ENCODE assay signal across 8 mouse cellular contexts in genomic region chr12:70226655-70227054, GRCm38 (mm10). TPM values are rescaled to one million over a fixed set of nuclear protein-coding genes. Genes with fewer than 3 reads are reported as not detected.
DNase-seq lines count a peak whose midpoint lies in the region; ATAC-seq lines count a peak whose summit lies in the region.

No protein-coding gene starts in this region.

- H3K4me3 ChIP-seq in heart, embryonic 11.5 days (ENCODE audit: low read depth, low read length) = peak overlapping the region; percentile 62
- peak overlapping the region; percentile 61 for H3K4me3 ChIP-seq in hindbrain, embryonic 10.5 days

- no peaks in the 10 kb centered on the region for H3K27me3 ChIP-seq in heart, embryonic 11.5 days (ENCODE audit: control insufficient read depth, insufficient read depth, low read length)
- H3K27me3 ChIP-seq in hindbrain, embryonic 10.5 days (ENCODE audit: insufficient read depth, poor library complexity, severe bottlenecking) = peaks cover 37% of the 10 kb centered on the region

- peaks cover 13% of the 10 kb centered on the region for H3K4me1 ChIP-seq in heart, embryonic 11.5 days (ENCODE audit: control insufficient read depth, insufficient read depth, low read length)
- peaks cover 36% of the 10 kb centered on the region for H3K4me1 ChIP-seq in hindbrain, embryonic 10.5 days (replicated peaks)

- peak overlapping the region; percentile 92 for H3K4me2 ChIP-seq in heart, embryonic 11.5 days

- H3K27ac ChIP-seq in heart, embryonic 11.5 days (ENCODE audit: low read depth, low read length) = peak overlapping the region; percentile 58; the same call in 1 of the 2 replicates
- H3K27ac ChIP-seq in hindbrain, embryonic 10.5 days = peak overlapping the region; percentile 81

- H3K36me3 ChIP-seq in heart, embryonic 11.5 days (ENCODE audit: control insufficient read depth, insufficient read depth, low read length) = no peaks in the 10 kb centered on the region
- no peaks in the 10 kb centered on the region for H3K36me3 ChIP-seq in hindbrain, embryonic 10.5 days

- intact Hi-C loops in left cerebral cortex, postnatal 14 days (cut with DNase I) = no loop called here

- no peak for DNase-seq in heart, adult 18-20 months
- DNase-seq in ZHBTc4 (ENCODE audit: low read depth, low spot score) = peak; percentile 16
- DNase-seq in hindbrain, embryonic 10.5 days (ENCODE audit: low spot score) = no peak
- DNase-seq in lung, postnatal 4 days = peak; percentile 36 to 37
- DNase-seq in cerebellum, postnatal 10 days = no peak
- DNase-seq in adipocyte (ENCODE audit: low spot score) = no peak
- DNase-seq in left cerebral cortex, postnatal 14 days (ENCODE audit: low spot score in 2 of 2) = no peak

- 28% methylated on average over 5 of the region's 5 CpGs for WGBS in heart, embryonic 11.5 days (ENCODE audit: insufficient replicate concordance)
- WGBS in hindbrain, embryonic 10.5 days = 32% methylated on average over 5 of the region's 5 CpGs

- no peaks in the 10 kb centered on the region for H3K9me3 ChIP-seq in heart, embryonic 11.5 days (replicated peaks; ENCODE audit: control insufficient read depth, low read length)
- H3K9me3 ChIP-seq in hindbrain, embryonic 10.5 days = no peaks in the 10 kb centered on the region

- ATAC-seq in heart, embryonic 11.5 days (replicated peaks; ENCODE audit: insufficient number of reproducible peaks, low FRiP score, low TSS enrichment) = no peak

- H3K9ac ChIP-seq in heart, embryonic 11.5 days (ENCODE audit: low read depth, low read length) = peak overlapping the region; percentile 77

RNA-seq across cellular contexts. Expression of gene Pygl, which starts 4.6 kb away (rescaled TPM):
- polyA plus RNA-seq in heart, embryonic 11.5 days (2014; fragmentation: Nextera tagmentation; extraction: Ambion mirVana) = 34.7 and 42.3 TPM in 2 replicates
- total RNA-seq in heart, adult 18-20 months (2021) = 10 to 100 TPM in 1 of 2 experiments, 1 to 10 TPM in 1; 3.6 to 22.4 TPM
- polyA plus RNA-seq in hindbrain, embryonic 10.5 days (2016; fragmentation: Nextera tagmentation; extraction: Ambion mirVana) = 9.3 and 10.0 TPM in 2 replicates
- total RNA-seq in left cerebral cortex, postnatal 14 days (2021) = 1 to 10 TPM; 2.2 to 3.1 TPM

Comparison
In these comparisons a context has a peak if more than half of its experiments do, and no peak if none do; other contexts are left out.
1. DNase-seq: peak in ZHBTc4 (single experiment) and lung, postnatal 4 days (2 of 2); none in heart, adult 18-20 months (0 of 2), hindbrain, embryonic 10.5 days (single experiment), cerebellum, postnatal 10 days (0 of 2), adipocyte (single experiment) and left cerebral cortex, postnatal 14 days (0 of 2).